Mouse (Mus musculus) megakaryocyte, adult 5-6 weeks (primary cell): ENCODE results near the gene Nsun7. TPM values are rescaled to one million over a fixed set of nuclear protein-coding genes. Genes with fewer than 3 reads are reported as not detected.
A peak's percentile ranks its signal among the peaks of the same experiment; 100 is the strongest.

Experiments used
- ATAC-seq: 2 replicates; pipeline ENCODE4 v1.8.0; 2016; ENCODE audit warnings: mild to moderate bottlenecking, inconsistent platforms; ENCODE audit not compliant: poor library complexity, severe bottlenecking
- total RNA-seq, 2 experiments: library from RNA; stranded (forward) in 1 of 2; stranded (reverse) in 1 of 2; fragments of 153-499, 151-499 nt in 1 of 2; fragments of 221-1000, 200-1000 nt in 1 of 2; gene quantifications; 2 replicates each; pipeline versions ENCODE4 v1.2.3 to v1.2.4; 2015 to 2017

Nsun7 gene
- total RNA-seq, 2 experiments from 2014 or later, result not detected

DNA sequence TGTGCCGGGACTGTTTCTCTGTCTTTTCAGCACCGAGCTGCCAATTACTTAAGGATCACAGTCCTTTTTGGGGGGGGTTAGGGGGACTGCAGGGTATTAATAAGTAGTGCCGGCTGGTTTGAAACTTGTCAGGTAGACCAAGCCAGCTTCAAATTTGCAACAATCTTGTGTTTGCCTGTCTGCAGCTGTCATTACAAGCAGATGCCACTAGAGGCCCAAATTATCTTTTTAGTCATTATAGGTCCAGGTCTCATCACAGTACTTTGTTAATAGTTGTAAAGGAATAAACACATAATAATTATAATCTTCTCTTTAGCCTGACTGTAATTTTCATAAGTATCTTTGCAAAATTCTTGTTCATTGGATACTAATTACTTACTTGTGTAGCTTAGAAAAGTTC is 14.7 kb downstream of the Nsun7 start:
- ATAC-seq, result no peak

DNA sequence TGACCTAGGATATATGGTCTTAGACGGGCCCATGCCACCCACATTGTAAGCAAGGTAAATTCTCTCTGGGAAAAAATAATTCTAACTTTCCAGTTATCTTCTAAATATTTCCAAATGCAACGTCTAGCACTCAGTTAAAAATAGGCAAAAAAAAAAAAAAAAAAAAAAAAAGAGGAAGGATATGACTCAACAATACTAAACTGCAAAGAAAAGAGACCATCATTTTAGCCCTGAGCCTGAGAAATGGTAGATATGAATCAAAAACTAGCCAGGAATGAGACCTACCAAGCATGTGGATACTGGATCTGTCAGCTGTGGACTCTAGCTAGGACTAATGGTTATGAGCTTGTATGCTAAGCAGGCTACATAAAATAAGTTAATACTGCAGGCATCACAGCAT is 20.0 kb downstream of the Nsun7 start:
- ATAC-seq, result no peak

DNA sequence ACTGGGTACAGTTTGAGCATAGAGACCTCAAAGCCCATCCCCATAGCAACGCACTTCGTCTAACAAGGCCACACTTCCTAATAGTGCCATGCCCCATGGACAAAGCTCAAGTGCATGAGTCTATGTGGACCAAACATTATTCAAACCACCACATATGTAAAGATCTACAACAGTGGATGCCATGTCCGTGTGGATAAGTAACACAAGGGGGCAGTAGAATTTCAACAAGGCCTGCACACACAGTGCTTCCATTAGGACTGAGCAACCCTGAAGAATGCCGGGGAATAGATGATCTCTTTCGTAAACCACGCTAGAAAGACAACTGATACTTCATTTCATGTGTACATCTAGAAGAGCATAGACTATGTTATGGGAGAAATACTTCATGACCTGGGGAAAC is 21.0 kb downstream of the Nsun7 start:
- no peak for ATAC-seq

DNA sequence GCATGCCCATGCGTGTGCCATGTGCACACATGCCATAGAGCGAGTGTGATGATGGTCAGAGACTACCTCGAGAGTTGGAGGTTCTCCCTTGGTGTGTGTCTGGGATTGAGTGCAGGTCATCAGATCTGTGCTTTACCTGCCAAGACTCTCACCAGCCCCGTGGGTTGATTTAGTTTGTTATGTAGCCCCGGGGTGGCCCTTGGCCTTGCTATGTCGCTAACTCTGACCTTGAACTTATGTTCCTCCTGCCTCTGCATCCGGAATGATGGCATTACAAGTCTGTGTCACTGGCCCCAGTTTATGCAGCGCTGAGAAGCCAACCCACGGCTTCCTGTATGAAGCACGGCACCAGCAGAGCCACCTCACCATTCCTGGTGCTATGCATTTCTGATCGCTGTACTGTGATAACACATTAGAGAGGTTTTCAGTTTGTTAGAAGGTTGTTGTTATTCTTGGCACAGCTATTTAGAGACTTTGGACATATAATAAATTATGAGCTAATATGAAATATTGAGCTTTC is 34.5 kb downstream of the Nsun7 start:
- no peak for ATAC-seq

DNA sequence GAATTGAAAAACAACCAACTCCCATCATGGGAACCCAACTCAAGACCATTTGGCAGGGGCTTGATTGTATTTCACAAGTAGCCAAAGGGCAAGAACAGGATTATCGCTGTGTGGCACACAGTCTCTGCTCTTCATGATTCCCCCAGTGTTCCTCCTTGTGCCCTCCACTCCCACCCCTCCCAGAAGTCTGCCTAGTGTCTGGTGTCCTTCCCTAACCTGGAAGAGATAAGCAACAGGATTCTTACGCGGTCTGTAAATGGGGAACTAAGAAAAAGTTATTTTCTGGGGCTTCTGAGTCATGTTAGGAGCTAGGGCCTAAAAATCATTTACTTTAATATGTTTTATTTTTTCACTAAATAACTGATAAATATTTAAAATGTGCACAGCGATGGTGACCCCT is 35.3 kb downstream of the Nsun7 start:
- no peak for ATAC-seq

DNA sequence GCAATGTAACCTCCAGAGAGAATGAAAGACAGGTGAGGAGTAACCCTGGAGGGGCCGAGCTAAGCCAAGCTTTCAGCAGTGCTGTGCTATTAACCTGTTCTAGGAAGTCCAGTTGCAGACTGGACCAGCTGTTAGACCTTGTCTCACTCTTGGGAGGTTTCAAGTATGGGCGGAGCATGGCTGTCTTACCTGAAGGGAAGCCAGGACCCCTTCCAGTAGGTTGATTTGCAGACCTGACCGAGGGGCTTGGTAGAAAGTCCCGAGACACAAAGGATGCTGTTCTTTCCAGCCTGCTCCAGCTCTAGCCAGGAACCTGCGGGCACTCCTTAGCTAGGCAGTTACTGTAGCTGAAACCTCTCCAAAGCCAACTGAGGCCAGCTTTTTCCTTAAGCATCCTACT is 36.4 kb downstream of the Nsun7 start:
- ATAC-seq, result no peak

DNA sequence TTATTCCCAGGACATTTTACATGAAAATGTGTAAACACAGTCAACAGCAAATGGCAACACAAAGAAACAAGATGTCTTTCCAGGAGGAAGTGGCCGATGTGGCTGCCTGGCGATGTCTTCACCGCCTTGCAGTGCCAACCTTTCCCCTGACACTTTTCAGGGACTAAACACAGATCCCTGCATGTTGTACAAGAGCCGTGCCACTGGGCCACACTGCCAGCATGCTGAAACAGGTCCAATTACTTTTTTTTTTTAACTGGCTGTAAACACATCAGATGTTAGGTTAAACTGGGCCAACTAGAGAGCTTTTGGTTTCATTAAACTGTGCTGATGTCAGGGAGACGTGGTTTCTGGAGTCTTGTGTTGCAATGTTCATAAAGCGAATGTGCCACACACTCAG is 39.2 kb downstream of the Nsun7 start:
- no peak for ATAC-seq

DNA sequence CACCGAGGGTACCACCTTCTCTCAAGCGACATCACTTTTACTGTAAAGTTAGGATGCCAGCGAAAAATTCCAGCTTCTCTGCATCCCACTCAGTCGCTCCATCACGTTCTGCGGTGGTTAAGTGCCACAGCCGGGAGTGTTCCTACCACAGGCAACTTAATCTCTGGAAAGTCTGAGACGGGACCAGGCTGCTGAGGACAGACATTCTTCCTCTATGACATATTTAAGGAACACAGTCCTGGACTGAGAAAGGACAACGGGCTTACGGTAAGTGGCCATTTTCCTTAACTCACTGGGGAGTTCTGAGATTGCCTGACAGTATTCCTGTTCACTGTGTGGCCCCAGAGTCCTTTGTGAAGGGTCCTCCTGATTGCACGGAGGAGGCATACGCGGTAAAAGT is 40.9 kb downstream of the Nsun7 start:
- ATAC-seq, result no peak

DNA sequence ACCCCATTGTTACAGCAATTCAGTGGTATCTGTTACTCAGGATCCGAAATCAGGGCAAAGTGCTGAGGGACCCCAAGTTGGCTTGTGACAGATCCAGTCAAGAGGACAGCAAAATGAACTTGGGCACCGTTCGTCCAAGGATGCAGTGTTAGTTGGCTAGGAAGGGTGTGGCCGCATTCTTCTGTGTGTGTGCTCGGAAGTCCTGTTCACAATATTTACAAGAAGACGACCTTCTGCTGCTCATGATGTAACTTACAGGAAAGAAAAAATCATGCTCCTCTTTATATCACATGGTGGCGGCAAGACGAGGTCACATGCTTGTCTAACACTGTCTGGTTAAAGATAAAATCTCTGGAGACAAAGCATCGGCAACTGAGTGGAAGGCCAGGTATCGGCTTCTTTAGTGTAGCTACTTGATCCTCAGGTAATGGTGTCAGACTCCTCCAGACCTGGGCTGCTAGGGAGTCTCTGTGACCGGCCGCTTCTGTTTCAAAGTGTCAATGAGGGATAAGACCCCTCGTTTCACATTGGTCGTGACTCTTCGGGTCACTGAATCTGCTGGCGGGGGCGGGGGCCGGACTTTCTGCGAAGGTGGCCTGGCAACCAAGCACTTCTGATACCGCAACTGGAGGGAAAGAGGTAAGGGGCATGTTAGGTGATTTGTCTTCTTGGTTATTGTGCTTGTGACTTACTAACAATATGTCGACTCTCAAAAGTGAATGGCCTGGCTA is 42.6 kb downstream of the Nsun7 start:
- ATAC-seq, result no peak

DNA sequence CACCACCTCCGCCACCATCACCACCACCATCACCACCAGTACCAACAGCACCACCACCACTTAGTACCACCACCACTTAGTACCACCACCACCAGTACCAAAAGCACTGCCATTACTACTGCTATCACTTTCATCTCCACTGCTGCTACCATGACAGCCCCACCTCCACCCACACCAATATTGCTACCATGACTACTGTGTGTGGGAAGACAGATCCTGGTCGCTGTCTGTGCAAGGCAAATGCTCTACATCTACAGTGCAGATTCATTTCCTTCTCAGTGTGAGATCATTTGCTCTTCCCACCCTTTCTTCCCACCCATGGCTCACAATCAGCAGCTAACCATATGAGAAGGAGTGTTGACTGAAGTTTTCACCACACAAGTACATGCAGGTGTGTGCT is 43.2 kb downstream of the Nsun7 start:
- ATAC-seq, result no peak

DNA sequence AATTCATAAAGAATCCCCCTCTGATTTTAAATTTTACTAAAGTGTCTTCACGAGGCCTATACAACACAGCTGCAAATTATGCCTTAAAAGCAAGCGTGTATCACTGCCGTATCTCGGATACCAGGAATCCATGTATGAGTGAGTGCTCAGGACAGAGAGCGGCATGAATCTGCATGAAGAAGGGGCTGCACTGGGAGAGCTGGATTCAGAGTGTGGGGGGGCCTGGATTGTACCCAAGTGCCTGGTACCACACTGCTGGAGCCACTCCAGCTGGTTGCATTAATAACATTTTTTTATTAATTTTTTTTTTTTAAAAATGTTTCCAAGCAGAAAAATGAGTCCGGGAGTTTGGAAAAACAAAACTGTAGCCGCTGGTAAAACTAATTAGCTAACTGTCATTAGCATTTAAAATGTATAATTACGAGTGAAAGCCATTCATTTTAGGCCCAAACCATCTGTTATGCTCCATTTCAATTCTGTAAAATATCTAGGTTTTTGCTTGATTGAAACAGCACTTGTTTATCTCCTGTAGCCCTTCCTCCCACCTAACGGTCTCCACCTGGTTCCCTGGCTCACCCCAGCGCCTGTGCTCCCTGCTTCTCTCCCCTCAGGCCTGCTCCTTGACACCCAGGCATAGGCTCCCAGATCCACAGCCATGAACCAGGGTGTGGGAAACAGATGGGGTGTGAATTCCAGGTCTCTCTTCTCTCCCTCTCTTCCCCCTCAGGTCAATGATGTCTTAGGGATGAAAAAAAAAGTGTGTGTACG is 44.8 kb downstream of the Nsun7 start:
- ATAC-seq, result no peak

DNA sequence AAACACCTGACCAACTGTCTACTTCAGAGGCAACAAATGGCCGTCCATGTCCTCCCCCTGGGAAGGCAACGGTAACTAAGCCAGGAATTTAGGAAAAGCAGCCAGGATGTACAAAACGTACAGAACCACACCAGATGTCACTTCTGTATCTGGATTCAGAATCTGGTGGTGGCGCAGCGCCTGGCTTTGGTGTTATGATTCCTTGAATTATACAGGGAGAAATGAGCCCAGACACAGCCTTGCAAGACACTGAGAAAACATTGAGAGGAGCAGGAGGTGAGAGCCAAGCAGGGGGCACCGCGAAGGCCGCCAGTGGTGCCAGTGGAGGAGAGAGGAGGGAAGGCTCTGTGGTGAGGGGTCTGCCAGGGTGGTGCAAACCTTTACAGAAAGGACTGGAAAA is 45.8 kb downstream of the Nsun7 start:
- ATAC-seq, result no peak

DNA sequence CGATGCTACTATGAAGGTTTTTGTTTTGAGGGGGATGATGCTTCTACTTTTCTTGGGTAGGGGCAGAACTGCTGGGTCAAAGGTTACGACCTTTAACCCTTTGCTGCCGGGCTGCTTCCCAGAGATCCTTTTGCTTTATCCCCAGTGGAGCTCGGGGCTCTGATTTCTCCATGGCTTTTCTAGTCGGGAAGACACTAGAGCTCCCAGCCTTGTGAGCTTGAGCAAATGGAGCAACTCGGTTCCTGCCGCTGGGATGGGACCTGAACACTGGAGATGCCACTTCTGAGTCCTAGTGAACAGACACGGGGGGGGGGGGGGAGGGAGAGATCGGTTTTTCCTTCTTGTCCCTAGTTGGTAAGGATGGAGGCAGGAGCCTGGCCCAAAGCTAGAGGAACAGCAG is 50.6 kb downstream of the Nsun7 start:
- no peak for ATAC-seq

DNA sequence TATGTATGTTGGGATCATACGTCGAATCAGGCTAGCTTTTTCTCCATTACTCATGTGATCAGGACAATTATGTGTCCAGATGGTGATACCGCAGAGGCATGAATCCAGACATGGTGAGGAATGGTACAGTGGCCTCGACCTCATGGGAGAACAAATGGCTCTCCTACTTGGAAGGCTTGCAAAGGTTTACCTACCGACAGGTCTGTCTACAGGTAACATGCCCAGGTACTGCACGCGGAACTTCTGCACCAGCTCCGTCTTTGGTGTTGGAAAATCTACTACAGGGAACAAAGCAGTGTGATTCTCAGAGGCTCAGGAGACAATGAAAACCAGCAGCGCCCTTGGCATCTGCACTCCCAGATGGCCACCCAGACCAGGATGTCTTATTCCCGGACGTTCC is 51.1 kb downstream of the Nsun7 start:
- no peak for ATAC-seq

DNA sequence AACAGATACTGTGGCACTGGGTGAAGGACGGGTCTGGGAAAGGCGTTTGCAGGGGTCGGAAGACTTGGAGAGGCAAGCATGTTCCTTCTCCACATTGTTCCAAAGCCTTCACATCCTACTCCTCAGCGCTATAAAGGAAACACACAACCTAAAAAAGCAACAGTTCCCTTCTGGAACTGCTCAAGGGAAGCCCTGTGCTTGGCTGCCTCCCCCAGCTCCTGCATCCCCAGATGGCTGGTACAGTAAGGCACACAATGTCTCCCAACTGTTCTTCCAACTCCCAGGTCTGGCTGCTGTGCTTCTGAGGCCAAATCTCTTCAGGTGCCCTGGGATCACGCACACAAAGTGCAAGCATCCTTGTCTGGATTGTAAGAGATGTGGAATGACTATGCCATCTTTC is 56.1 kb downstream of the Nsun7 start:
- no peak for ATAC-seq

DNA sequence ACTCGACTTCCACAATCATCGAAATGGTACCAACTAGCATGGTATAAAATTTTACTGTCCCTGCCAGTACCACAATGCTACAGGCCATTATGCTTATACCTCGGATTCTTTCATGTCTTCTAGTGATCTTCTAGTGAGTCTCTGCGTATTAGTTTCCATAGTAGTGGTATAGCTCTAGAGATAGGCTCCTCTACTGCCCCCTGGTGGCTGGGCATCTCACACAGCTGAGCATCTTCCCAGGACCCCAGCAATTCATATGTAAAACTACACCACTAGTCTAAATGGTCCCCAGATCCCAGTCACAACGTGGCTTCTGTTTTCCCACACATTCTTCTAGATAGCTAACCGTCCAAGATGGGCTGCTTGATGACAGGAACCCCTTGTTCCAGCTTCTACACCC is 59.6 kb downstream of the Nsun7 start:
- ATAC-seq, result peak; percentile 63

DNA sequence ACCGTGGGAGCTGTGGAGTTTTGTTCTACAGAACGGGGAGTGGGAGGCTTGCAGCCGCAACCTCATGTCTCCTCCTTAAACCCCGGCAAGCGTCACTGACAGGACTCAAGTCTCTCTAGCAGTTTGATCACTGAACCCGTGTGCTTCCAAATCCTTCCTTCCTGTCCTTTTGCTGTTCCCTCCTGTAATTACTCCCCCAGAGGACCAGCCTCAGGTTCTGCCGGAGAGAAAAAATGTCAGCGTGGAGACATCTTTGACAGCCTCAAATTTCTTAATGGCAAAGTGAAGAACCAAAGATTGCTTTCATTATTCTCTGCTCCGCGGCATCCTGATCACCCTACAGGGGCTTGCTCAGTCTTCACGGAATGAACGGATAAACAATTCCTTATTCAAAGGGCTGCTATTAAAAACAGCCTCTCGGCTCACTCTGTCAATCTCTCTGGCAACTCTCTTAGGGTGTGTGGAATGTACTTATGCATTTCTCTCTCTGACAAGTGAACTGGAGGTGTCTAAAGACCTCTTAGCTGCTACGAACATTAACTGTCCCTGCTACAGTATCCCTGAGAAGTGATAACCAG is 60.2 kb downstream of the Nsun7 start:
- no peak for ATAC-seq

DNA sequence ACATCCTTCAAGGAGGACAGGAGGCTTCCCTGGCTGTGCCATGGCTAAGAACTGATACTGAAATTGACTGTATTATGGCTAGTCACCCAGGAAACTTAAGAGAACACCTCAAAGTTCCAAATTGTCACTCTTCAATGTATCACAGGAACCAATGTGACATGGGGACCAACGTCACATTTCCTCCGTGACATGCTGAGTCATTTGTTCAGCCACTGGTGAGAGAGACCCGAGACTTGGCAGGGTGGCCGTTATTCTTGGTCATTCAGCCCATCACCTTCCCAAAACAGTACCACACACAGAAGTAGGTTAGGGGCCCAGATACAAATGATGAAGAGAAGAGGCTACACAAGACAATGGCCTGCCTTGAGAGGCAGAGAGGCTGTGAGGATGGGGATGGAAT is 63.4 kb downstream of the Nsun7 start:
- peak; percentile 51 for ATAC-seq

DNA sequence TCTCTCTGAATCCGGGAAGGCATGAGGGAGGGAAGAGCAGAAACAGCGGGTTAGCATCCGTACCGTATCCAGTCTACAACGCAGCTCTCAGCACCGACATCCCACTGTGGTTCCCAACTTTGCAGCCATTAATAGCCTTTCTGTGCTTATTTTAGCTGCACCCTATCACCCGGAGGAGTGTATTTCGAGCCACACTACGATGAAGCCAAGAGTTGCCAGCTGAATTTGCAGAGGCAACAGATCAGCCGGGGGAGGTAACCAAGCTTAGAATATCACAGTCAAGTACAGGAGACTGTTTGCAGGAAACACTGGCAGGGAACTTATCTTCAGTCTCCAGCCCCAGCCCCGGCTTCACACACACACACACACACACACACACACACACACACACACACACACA is 63.9 kb downstream of the Nsun7 start:
- no peak for ATAC-seq

DNA sequence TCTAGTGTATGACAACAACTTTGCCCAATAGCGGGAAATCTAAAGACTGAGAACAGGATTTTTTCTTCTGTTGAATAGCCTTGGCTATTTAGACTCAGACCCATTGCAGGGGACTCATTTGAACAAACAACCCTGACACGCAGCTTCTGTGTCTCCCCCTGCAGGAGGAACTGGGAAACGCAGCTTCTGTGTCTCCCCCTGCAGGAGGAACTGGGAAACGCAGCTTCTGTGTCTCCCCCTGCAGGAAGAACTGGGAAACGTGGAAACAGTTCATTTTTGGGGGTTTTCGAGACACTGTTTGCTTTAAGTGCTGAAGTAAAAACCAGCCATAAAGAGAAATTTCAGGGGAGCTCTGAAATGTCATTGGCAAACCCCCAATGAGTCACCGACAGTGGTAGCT is 66.7 kb downstream of the Nsun7 start:
- peak; percentile 69 for ATAC-seq

DNA sequence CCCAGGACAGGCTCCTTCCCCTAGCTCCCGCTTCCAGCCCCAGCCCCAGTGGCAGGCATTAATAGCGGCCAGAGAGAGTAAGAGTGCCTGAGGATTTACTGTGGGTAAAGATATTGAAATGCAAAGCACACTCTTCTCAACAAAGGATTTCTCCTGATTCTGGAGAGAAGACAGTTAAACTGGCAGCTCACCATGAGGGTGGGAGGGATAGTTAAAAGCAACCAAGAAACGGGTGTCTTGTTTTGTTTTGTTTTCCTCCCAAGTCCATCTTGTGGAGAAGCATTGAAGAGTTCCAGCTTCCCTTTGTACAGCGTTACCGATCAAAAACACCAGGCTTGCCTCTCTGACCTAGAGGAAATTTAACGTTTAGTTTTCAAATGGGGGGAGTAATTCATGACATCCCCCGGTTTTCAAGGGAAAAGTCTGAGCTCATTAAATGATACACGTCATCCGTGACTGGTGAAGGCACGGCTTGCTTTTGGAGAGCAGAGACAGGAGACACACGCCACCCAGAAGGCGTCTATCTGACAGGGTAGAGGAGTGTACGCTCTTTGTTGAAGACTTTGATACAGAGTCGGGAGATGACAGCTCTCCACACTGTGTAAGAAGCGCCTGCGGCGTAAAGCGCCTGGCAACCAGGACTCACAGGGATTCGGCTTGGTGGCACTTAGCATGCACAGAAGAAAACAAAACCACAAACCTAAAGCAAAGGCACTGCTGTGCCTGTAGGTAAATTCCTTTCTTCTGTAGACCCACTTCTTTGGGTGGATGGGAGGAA is 68.4 kb downstream of the Nsun7 start:
- no peak for ATAC-seq
